Mouse (Mus musculus) megakaryocyte, adult 5-6 weeks (primary cell): ENCODE results near the gene Mdm4. TPM values are rescaled to one million over a fixed set of nuclear protein-coding genes. Genes with fewer than 3 reads are reported as not detected.

ENCODE experiments used
- total RNA-seq, 2 experiments: library from RNA; stranded (forward) in 1 of 2; stranded (reverse) in 1 of 2; fragments of 153-499, 151-499 nt in 1 of 2; fragments of 221-1000, 200-1000 nt in 1 of 2; gene quantifications; 2 replicates each; pipeline versions ENCODE4 v1.2.3 to v1.2.4; 2015 to 2017

Gene Mdm4
- total RNA-seq, 2 experiments from 2014 or later = 69.0 to 88.5 TPM

Other genes with a start within 250 kb of the Mdm4 start
- gene Lrrn2, start 150.3 kb downstream of the Mdm4 start, total RNA-seq (2015) = 0.07 TPM in 1 of 2 replicates, not detected in the other
- gene Lrrn2, start 150.3 kb downstream of the Mdm4 start, total RNA-seq (2017) = not detected in 2 replicates
- 0.67 and 1.1 TPM in 2 replicates for gene Pik3c2b, start 15.1 kb upstream of the Mdm4 start, total RNA-seq (2015)
- 0.48 and 0.98 TPM in 2 replicates for gene Pik3c2b, start 15.1 kb upstream of the Mdm4 start, total RNA-seq (2017)
- gene Ppp1r15b, start 100.6 kb upstream of the Mdm4 start, total RNA-seq (2015) = 68.0 and 75.8 TPM in 2 replicates
- 124 and 135 TPM in 2 replicates for gene Ppp1r15b, start 100.6 kb upstream of the Mdm4 start, total RNA-seq (2017)
- gene Plekha6, start 133.6 kb upstream of the Mdm4 start, total RNA-seq (2015) = 0.11 and 0.21 TPM in 2 replicates
- 0.15 and 0.33 TPM in 2 replicates for gene Plekha6, start 133.6 kb upstream of the Mdm4 start, total RNA-seq (2017)